Mouse (Mus musculus) liver, embryonic 14.5 days (tissue): ENCODE data around the gene Ppargc1a.

Source experiments
- CTCF ChIP-seq: IDR thresholded peaks from 2 replicates; pipeline ENCODE4 v1.5.1; 2016; ENCODE audit warnings: antibody characterized with exemption, low read depth, control low read depth
- EP300 ChIP-seq: IDR thresholded peaks from 2 replicates; pipeline ENCODE4 v1.6.1; 2016; ENCODE audit warnings: antibody characterized with exemption, low read depth

- no peak for TF ChIP-seq EP300
- TF ChIP-seq CTCF, result no peak
Measured at GRCm38 (mm10) chr5:51432532-51432931, 135.0 kb downstream of the Ppargc1a start.
